Mouse (Mus musculus) thymus, adult 2 months (tissue): ENCODE results near the gene Slc25a53.

ENCODE experiments used
- CTCF ChIP-seq: fragments of 200-500 bp; IDR thresholded peaks from 2 replicates; pipeline ENCODE4 v1.5.1; 2012; ENCODE audit warnings: mild to moderate bottlenecking, control low read depth, low read length, moderate library complexity, borderline replicate concordance; ENCODE audit not compliant: control insufficient read depth, poor library complexity, insufficient read depth; ENCODE audit errors: extremely low read depth
- POLR2A ChIP-seq: fragments of 200-500 bp; IDR thresholded peaks from 2 replicates; pipeline ENCODE4 v1.6.1; 2012; ENCODE audit warnings: mild to moderate bottlenecking, low read length, control low read depth, moderate library complexity; ENCODE audit not compliant: control insufficient read depth, poor library complexity, insufficient read depth; ENCODE audit errors: extremely low read depth

DNA sequence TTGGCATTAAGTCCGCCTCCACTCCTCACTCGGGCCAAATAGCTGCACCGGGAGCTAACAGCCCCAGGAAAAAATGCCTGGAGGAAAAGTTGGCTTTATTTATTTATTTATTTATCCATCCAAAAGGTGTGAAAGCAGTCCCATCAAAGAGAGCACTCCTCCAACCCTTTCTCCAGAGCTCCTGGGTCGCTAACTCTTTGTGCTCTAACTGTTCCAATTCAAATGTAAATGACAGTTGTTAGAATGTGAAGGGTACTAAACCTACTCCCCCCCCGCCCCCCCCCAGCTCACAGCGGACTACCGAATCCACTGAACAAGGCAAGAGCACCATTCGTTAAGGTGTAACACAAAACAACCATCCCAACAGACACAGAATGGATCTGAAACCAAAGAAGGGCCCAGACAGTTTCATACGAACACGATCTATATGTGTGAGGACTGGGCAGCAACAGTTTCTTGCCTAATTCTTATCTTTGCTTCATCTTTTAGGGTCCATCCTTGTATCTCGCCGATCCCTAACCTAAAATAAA lies 567 bp downstream of the Slc25a53 start:
- TF ChIP-seq CTCF (no peak), POLR2A (no peak)
